Mouse (Mus musculus) liver, adult 2 months (tissue): ENCODE results near the gene Dnah7c.
"Not testable (repeated sequence)": the region's sequence is repeated elsewhere in the genome, so short reads cannot be mapped to it uniquely, and the experiment has no call there.

Experiments used
- CTCF ChIP-seq: fragments of 200-500 bp; IDR thresholded peaks from 2 replicates; pipeline ENCODE4 v1.5.1; 2011; ENCODE audit warnings: low read depth, low read length, control low read depth
- POLR2A ChIP-seq: fragments of 200-500 bp; IDR thresholded peaks from 2 replicates; pipeline ENCODE4 v1.6.1; 2011; ENCODE audit warnings: low read length, control low read depth; ENCODE audit not compliant: insufficient read depth; ENCODE audit errors: extremely low read depth

DNA sequence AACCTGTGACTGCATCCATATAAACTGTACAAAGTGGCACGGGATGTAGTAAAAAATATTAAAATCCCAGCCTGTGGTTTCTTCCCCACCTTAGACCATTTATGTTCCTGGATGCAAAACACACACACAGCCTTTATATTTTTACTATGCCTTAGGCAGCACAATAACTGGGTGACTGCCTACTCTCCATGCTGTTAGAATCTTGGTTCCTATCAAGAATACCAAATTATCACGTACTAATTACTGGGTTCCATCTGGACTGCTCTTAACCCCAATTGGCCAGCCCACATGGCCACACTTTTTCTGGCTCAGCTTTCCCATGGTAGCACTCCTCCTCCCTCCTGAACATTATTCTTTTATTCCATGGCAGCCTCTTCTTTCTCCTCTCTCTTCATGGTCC is 309.1 kb downstream of the Dnah7c start:
- TF ChIP-seq CTCF, POLR2A: not testable (repeated sequence)
